Mouse (Mus musculus) bone marrow macrophage, adult 2 months (primary cell): ENCODE results near the gene Spryd4.

ENCODE experiments used
- CTCF ChIP-seq: IDR thresholded peaks from 2 replicates; pipeline ENCODE4 v1.5.1; 2012; ENCODE audit warnings: low read depth, mild to moderate bottlenecking, low read length, moderate library complexity
- POLR2A ChIP-seq: IDR thresholded peaks from 2 replicates; pipeline ENCODE4 v1.6.1; 2012; ENCODE audit warnings: mild to moderate bottlenecking, low read depth, low read length, borderline replicate concordance

- TF ChIP-seq CTCF (no peak), POLR2A (no peak)
Observed at GRCm38 (mm10) chr10:128232420-128232985, 20.9 kb upstream of the Spryd4 start.
